Mouse (Mus musculus) midbrain, embryonic 16.5 days (tissue): ENCODE measurements around the gene Cep164. TPM values are rescaled to one million over a fixed set of nuclear protein-coding genes. Genes with fewer than 3 reads are reported as not detected.
A peak's percentile ranks its signal among the peaks of the same experiment; 100 is the strongest.

Experiments used
- ATAC-seq: fragments of 200-750 bp; cut with Nextera tagmentation; 2 replicates; pipeline ENCODE4 v1.8.0; 2017; ENCODE audit warnings: moderate TSS enrichment
- H3K27ac ChIP-seq: fragments of 300-500 bp; sonication (generic); 2 replicates; pipeline ENCODE4 v1.5.1; 2014; ENCODE audit warnings: mild to moderate bottlenecking, low read length, mixed read lengths
- H3K27me3 ChIP-seq: fragments of 300-500 bp; sonication (generic); 2 replicates; pipeline ENCODE4 v1.6.1; 2014; ENCODE audit warnings: low read depth, low read length, mixed read lengths; ENCODE audit not compliant: control insufficient read depth, insufficient read depth
- H3K36me3 ChIP-seq: fragments of 300-500 bp; sonication (generic); 2 replicates; pipeline ENCODE4 v1.6.1; 2014; ENCODE audit warnings: mild to moderate bottlenecking, low read length, moderate library complexity, mixed read lengths; ENCODE audit not compliant: control insufficient read depth, insufficient read depth
- H3K4me1 ChIP-seq: fragments of 300-500 bp; sonication (generic); 2 replicates; pipeline ENCODE4 v1.6.1; 2014; ENCODE audit warnings: mild to moderate bottlenecking, low read length, mixed read lengths; ENCODE audit not compliant: control insufficient read depth, insufficient read depth
- H3K4me2 ChIP-seq: fragments of 300-500 bp; sonication (generic); 2 replicates; pipeline ENCODE4 v1.6.1; 2014; ENCODE audit warnings: mild to moderate bottlenecking, low read length, mixed read lengths
- H3K4me3 ChIP-seq: fragments of 300-500 bp; sonication (generic); 2 replicates; pipeline ENCODE4 v1.5.1; 2014; ENCODE audit warnings: low read depth, mild to moderate bottlenecking, low read length, moderate library complexity, mixed read lengths
- H3K9ac ChIP-seq: fragments of 300-500 bp; sonication (generic); 2 replicates; pipeline ENCODE4 v1.6.1; 2014; ENCODE audit warnings: low read depth, low read length, mixed read lengths
- H3K9me3 ChIP-seq: fragments of 300-500 bp; sonication (generic); replicated peaks from 2 replicates; pipeline ENCODE4 v1.6.1; 2014; ENCODE audit warnings: mild to moderate bottlenecking, low read length, mixed read lengths; ENCODE audit not compliant: control insufficient read depth, poor library complexity, severe bottlenecking
- WGBS: fragments of 180-500 bp; shearing (Covaris S2); extraction: QIAGEN DNeasy Blood & Tissue Kit; methylation state at CpG from one replicate; pipeline ENCODE4 v1.1.7; 2014; 5-methylcytosine and 5-hydroxymethylcytosine counted together
- polyA plus RNA-seq: library from polyadenylated mRNA; unstranded; fragments of >200 nt; fragmentation: Nextera tagmentation; extraction: Ambion mirVana; gene quantifications from 2 replicates; pipeline ENCODE4 v1.2.1, GENCODE M21; 2015

The Cep164 gene
- polyA plus RNA-seq, 1 experiment from 2014 or later: 12.7 TPM

DNA sequence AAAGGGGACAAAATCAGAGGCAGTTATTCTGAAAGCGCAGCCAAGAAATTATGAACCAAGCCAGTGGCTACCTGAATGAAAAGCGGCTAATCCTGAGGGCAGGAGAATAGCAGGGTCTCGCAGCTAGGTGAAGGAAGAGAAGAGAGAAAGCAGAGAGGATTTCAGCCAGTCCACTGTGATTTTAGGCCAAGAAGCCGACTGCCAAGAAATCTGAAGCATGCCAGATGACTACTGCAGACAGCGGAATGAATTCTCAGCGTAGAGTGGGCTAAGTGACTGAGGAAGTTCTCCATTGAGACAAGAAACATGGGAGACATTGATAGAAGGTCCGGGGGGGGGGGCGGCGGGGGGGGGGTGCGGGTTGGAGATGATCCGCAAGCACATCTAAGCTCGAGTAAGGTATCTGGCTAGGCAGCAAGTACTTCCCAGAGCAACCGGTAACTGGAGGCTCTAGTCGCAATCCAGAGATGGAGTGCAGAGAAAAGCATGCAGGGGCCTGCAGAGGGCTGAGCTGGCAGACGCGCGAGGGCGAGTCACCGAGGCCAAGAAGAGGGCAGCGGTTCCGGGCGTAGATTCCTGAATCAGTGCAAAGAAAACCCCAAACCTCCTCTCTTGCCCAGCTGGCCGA is 714 bp downstream of the Cep164 start:
- H3K9ac ChIP-seq: peak overlapping the region; percentile 84
- H3K9me3 ChIP-seq: no peaks in the 10 kb centered on the region
- H3K27ac ChIP-seq: peak overlapping the region; percentile 80
- H3K4me1 ChIP-seq: peaks cover 6% of the 10 kb centered on the region; the same call in 1 of the 2 replicates
- H3K36me3 ChIP-seq: 0 out of 2 replicates have a peak, but pooled peaks cover 3% of the 10 kb centered on the region
- H3K4me3 ChIP-seq: peak overlapping the region; percentile 97
- peak overlapping the region; percentile 86 for H3K4me2 ChIP-seq
- 5% methylated on average over 20 of the region's 23 CpGs for WGBS
- peak; percentile 49 for ATAC-seq
- no peaks in the 10 kb centered on the region for H3K27me3 ChIP-seq

DNA sequence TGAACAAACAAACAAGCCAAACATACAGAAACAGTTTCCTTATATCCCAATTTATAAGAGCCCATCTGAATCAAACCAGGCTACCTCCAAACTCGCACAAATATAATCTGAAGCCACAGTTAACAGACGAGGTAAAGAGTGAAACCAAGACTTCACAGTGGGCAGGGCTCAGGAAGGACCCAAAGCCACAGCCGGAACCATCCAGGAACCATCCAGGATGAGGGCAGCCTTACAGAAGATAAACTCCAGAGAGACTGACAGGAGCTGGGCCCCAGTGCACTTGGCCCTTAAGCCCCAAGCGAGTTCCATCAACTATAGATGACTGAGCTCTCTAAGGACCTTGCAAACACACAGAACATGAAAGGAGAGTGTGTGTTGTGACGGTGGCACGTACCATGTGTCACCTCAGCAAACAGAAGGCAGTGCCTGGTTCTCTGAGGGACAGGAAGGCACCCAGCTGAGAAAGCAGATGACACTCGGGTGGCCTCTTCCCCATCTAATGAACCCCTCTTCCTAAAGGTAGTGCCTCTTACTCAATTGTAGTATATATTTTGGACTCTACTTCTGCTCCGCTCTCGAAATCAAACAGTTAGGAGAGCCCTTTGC is 10.0 kb downstream of the Cep164 start:
- Histone ChIP-seq H3K27ac (no peak overlapping the region), H3K9me3 (no peaks in the 10 kb centered on the region), H3K4me1 (no peaks in the 10 kb centered on the region), H3K9ac (no peak overlapping the region), H3K4me3 (no peak overlapping the region), H3K4me2 (no peak overlapping the region), H3K27me3 (no peaks in the 10 kb centered on the region), H3K36me3 (peaks cover 8% of the 10 kb centered on the region)
- ATAC-seq: no peak
- 89% methylated on average over 9 of the region's 9 CpGs for WGBS

DNA sequence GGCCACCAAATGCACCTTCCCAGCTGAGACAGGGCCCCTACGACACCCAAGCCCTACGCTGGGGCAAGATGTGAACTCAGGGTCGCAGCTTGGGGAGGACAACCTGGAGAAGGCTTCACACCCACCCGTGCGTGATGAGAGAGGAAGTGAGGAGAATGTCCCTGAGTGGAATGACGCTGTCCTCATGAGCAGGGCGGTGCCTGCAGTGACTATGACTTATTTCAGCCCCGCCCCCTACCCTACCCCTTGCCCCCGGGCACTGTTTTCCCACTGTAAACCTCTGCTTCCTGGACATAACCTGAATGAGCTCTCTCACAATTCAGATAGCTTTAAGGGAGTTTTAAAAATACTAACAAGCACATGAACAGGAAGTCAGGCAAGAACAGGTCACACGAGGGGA is 13.0 kb downstream of the Cep164 start:
- H3K27ac ChIP-seq: no peak overlapping the region
- no peak for ATAC-seq
- H3K4me2 ChIP-seq: no peak overlapping the region
- no peak overlapping the region for H3K9ac ChIP-seq
- H3K9me3 ChIP-seq: no peaks in the 10 kb centered on the region
- WGBS: 89% methylated on average over 10 of the region's 10 CpGs
- H3K27me3 ChIP-seq: no peaks in the 10 kb centered on the region
- no peak overlapping the region for H3K4me3 ChIP-seq
- no peaks in the 10 kb centered on the region for H3K4me1 ChIP-seq
- H3K36me3 ChIP-seq: peaks cover 6% of the 10 kb centered on the region

DNA sequence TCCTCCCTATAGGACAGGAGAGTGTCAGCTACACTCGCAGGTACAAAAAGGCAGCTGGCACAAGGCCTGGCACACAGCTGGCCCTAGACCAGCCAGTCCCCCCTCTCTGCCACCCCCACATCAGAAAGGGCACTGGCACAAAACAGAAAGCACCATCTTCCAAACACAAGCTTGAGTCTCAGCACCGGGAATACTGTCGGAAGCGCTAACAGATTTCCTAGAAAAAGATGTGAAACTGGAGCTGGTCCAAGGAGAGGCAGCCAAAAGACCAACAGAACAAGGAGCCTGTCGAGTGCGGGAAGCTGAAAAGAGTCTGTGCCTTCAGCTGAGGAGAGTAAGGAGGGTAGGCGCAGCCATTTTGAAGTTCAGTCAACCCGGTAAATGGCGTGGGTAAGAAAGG is 13.4 kb downstream of the Cep164 start:
- Histone ChIP-seq H3K4me1 (no peaks in the 10 kb centered on the region), H3K9me3 (no peaks in the 10 kb centered on the region), H3K36me3 (peaks cover 6% of the 10 kb centered on the region), H3K9ac (no peak overlapping the region), H3K27me3 (no peaks in the 10 kb centered on the region), H3K4me3 (no peak overlapping the region), H3K4me2 (no peak overlapping the region), H3K27ac (no peak overlapping the region)
- ATAC-seq: no peak
- WGBS: 82% methylated on average over 9 of the region's 9 CpGs

GRCm38 (mm10) chr9:45811946-45812345 is 16.5 kb downstream of the Cep164 start:
- Histone ChIP-seq H3K27ac (no peak overlapping the region), H3K9me3 (no peaks in the 10 kb centered on the region), H3K9ac (no peak overlapping the region), H3K36me3 (peaks cover 6% of the 10 kb centered on the region), H3K4me2 (no peak overlapping the region), H3K27me3 (no peaks in the 10 kb centered on the region), H3K4me3 (no peak overlapping the region), H3K4me1 (no peaks in the 10 kb centered on the region)
- ATAC-seq: no peak
- 76% methylated on average over 5 of the region's 5 CpGs for WGBS

DNA sequence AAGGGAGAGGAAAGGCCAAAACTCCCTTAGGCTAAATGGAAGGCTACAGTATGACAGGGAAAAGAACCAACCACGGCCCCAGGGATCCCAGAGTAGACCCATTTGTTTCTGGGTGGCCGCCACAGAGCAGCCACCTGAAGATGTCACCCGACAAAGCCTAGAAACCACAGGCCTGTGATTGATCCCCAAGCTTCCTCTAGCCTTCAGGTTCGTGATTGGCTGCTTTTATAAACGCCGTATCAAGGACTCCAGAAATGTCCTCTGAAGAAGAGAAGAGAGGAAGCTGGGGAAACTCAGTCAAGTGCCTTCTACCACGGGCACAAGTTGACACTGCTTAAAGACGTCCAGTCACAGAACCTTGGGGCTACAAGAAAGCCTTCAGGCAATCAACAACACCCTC is 20.7 kb downstream of the Cep164 start:
- Histone ChIP-seq H3K4me2 (no peak overlapping the region), H3K9me3 (no peaks in the 10 kb centered on the region), H3K27me3 (no peaks in the 10 kb centered on the region), H3K36me3 (peaks cover 4% of the 10 kb centered on the region; the same call in 1 of the 2 replicates), H3K27ac (no peak overlapping the region), H3K9ac (no peak overlapping the region), H3K4me1 (no peaks in the 10 kb centered on the region), H3K4me3 (no peak overlapping the region)
- no peak for ATAC-seq
- 92% methylated on average over 8 of the region's 8 CpGs for WGBS

DNA sequence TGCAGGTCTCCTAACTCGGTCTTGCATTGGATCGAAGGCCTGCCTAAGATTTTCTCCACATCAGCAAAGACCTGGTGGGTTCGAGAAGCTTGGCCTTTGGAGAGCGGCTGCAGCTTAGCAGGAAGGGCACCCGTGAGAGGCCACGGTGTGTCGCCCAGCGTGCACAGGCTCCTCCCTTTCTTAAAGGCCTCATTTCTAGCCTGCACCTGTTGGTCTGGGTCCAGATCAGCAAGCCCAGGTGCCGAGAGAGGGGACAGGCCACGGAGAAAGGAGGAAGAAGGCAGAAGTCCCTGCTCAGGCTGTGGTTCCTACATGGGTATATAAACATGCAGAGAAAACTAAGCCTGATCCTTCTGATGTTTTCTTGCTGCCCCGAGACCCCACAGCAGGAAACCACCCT is 21.2 kb downstream of the Cep164 start:
- no peak for ATAC-seq
- H3K9me3 ChIP-seq: no peaks in the 10 kb centered on the region
- peaks cover 4% of the 10 kb centered on the region; the same call in 1 of the 2 replicates for H3K36me3 ChIP-seq
- no peaks in the 10 kb centered on the region for H3K27me3 ChIP-seq
- no peaks in the 10 kb centered on the region for H3K4me1 ChIP-seq
- no peak overlapping the region for H3K4me3 ChIP-seq
- 91% methylated on average over 11 of the region's 11 CpGs for WGBS
- no peak overlapping the region for H3K27ac ChIP-seq
- no peak overlapping the region for H3K9ac ChIP-seq
- H3K4me2 ChIP-seq: no peak overlapping the region

- 95% methylated on average over 11 of the region's 11 CpGs for WGBS
- no peak overlapping the region for H3K4me3 ChIP-seq
- no peak overlapping the region for H3K9ac ChIP-seq
- H3K4me1 ChIP-seq: no peaks in the 10 kb centered on the region
- no peaks in the 10 kb centered on the region for H3K27me3 ChIP-seq
- H3K9me3 ChIP-seq: no peaks in the 10 kb centered on the region
- no peak for ATAC-seq
- no peak overlapping the region for H3K27ac ChIP-seq
- H3K4me2 ChIP-seq: no peak overlapping the region
- peaks cover 4% of the 10 kb centered on the region; the same call in 1 of the 2 replicates for H3K36me3 ChIP-seq
These were observed 21.6 kb downstream of the Cep164 start for GRCm38 (mm10) chr9:45806847-45807246.

GRCm38 (mm10) chr9:45803070-45803774 is 25.3 kb downstream of the Cep164 start:
- WGBS: 78% methylated on average over 21 of the region's 21 CpGs
- no peak overlapping the region for H3K4me2 ChIP-seq
- no peak overlapping the region for H3K4me3 ChIP-seq
- no peaks in the 10 kb centered on the region for H3K27me3 ChIP-seq
- no peak overlapping the region for H3K9ac ChIP-seq
- no peak overlapping the region for H3K27ac ChIP-seq
- no peak for ATAC-seq
- no peaks in the 10 kb centered on the region for H3K9me3 ChIP-seq
- peaks cover 5% of the 10 kb centered on the region; the same call in 1 of the 2 replicates for H3K4me1 ChIP-seq
- H3K36me3 ChIP-seq: peaks cover 6% of the 10 kb centered on the region; the same call in 1 of the 2 replicates
